Mouse (Mus musculus) thymus, postnatal 36 days (tissue): Measurements from ENCODE around the gene Socs4.
"Not testable (repeated sequence)": the region's sequence is repeated elsewhere in the genome, so short reads cannot be mapped to it uniquely, and the experiment has no call there.

ENCODE experiments used
- DNase-seq, 2 experiments: peaks; one replicate each; pipeline ENCODE4 v3.0.0; 2022; ENCODE audit warnings: mixed read lengths in 2 of 2

Gene Socs4

GRCm38 (mm10) chr14:47287021-47287420 is 10.3 kb downstream of the Socs4 start:
- DNase-seq = no peak

GRCm38 (mm10) chr14:47291772-47292171 is 15.0 kb downstream of the Socs4 start:
- DNase-seq = no peak

GRCm38 (mm10) chr14:47294136-47294535 is 17.4 kb downstream of the Socs4 start:
- DNase-seq = no peak

- DNase-seq = no peak
Measured at GRCm38 (mm10) chr14:47296232-47296631, 19.5 kb downstream of the Socs4 start.

GRCm38 (mm10) chr14:47297785-47298407 is 21.2 kb downstream of the Socs4 start, which contains the start of gene Mapk1ip1l:
Gene Mapk1ip1l (plus strand): TSS chr14:47298266.
- peak; percentile 87 to 91 for DNase-seq

- DNase-seq = no peak
Measured at GRCm38 (mm10) chr14:47298408-47298792, 21.7 kb downstream of the Socs4 start.

GRCm38 (mm10) chr14:47298819-47299261 is 22.1 kb downstream of the Socs4 start:
- peak; percentile 19 to 35 for DNase-seq

- DNase-seq = no peak
Measured at GRCm38 (mm10) chr14:47302885-47303680, 26.4 kb downstream of the Socs4 start.

GRCm38 (mm10) chr14:47304814-47305405 is 28.2 kb downstream of the Socs4 start:
- no peak for DNase-seq

GRCm38 (mm10) chr14:47305933-47306332 is 29.2 kb downstream of the Socs4 start:
- no peak for DNase-seq

GRCm38 (mm10) chr14:47307669-47308068 is 30.9 kb downstream of the Socs4 start:
- DNase-seq = no peak

GRCm38 (mm10) chr14:47309061-47309460 is 32.3 kb downstream of the Socs4 start:
- DNase-seq = no peak

GRCm38 (mm10) chr14:47310342-47311181 is 33.8 kb downstream of the Socs4 start:
- DNase-seq = no peak

GRCm38 (mm10) chr14:47319362-47319761 is 42.6 kb downstream of the Socs4 start:
- no peak for DNase-seq

GRCm38 (mm10) chr14:47321581-47321980 is 44.9 kb downstream of the Socs4 start:
- DNase-seq = not testable (repeated sequence)

- no peak for DNase-seq
Measured at GRCm38 (mm10) chr14:47325965-47326761, 49.4 kb downstream of the Socs4 start.

GRCm38 (mm10) chr14:47327347-47327746 is 50.6 kb downstream of the Socs4 start:
- no peak for DNase-seq

- no peak for DNase-seq
Measured at GRCm38 (mm10) chr14:47331920-47332319, 55.2 kb downstream of the Socs4 start.

- peak; percentile 52 to 65 for DNase-seq
Measured at GRCm38 (mm10) chr14:47334819-47335218, 58.1 kb downstream of the Socs4 start.

- DNase-seq = no peak
Measured at GRCm38 (mm10) chr14:47335300-47335699, 58.6 kb downstream of the Socs4 start.

- no peak for DNase-seq
Measured at GRCm38 (mm10) chr14:47340231-47340925, 63.6 kb downstream of the Socs4 start.
